Mouse (Mus musculus): Measurements from ENCODE around the gene Lsp1. TPM values are rescaled to one million over a fixed set of nuclear protein-coding genes. Genes with fewer than 3 reads are reported as not detected.

Gene Lsp1
- 26.2 TPM for polyA plus RNA-seq (2015; fragmentation: Illumina TruSeq; extraction: RNeasy Lipid Tissue Mini Kit (QIAGEN cat#74804); ENCODE audit: insufficient read depth, low read depth, low replicate concordance)

GRCm38 (mm10) chr7:142460636-142461077, at the start of gene Lsp1:
Gene Lsp1, plus strand, starts transcription at chr7:142460809.

GRCm38 (mm10) chr7:142434137-142434865, 26.3 kb upstream of the Lsp1 start, which contains the start of gene Syt8:
Gene Syt8, plus strand, starts transcription at chr7:142434850.

DNA sequence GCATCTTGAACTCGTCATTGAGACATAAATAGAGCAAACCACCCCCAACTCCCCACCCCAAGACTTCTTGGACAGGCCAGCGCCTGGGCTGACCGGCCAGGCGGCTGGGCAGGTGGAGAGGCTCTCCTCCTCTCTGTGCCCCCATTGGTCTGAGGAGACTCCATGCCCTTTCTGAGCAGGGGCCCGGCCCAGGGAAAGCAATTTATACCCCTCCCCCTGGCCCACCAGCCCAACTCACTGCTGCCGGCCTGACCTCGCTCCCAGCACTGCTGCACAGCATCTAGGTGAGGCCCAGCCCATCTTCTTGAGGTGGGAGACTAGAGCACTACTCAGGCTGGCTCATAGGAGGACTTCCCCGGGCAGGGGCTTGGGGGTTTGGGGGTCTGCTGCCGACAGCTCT, 19.0 kb upstream of the Lsp1 start, which contains the start of gene Tnni2:
Tnni2 (plus strand) TSS at position 224 of the 400 bp plus-strand sequence.

GRCm38 (mm10) chr7:142498575-142498974, 38.0 kb downstream of the Lsp1 start, which contains the start of gene Tnnt3:
Gene Tnnt3, plus strand, starts transcription at chr7:142498836.

GRCm38 (mm10) chr7:142532671-142533058, 72.1 kb downstream of the Lsp1 start, which contains the start of gene Mrpl23:
Gene Mrpl23, plus strand, starts transcription at chr7:142532686.

Other genes with a start within 250 kb of the Lsp1 start
- not detected for gene Gm7579, start 248.9 kb upstream of the Lsp1 start, polyA plus RNA-seq (2015; fragmentation: Illumina TruSeq; extraction: RNeasy Lipid Tissue Mini Kit (QIAGEN cat#74804); ENCODE audit: insufficient read depth, low read depth, low replicate concordance)
- gene Krtap5-5, start 230.8 kb upstream of the Lsp1 start, polyA plus RNA-seq (2015; fragmentation: Illumina TruSeq; extraction: RNeasy Lipid Tissue Mini Kit (QIAGEN cat#74804); ENCODE audit: insufficient read depth, low read depth, low replicate concordance) = not detected
- not detected for gene Gm40460, start 219.7 kb upstream of the Lsp1 start, polyA plus RNA-seq (2015; fragmentation: Illumina TruSeq; extraction: RNeasy Lipid Tissue Mini Kit (QIAGEN cat#74804); ENCODE audit: insufficient read depth, low read depth, low replicate concordance)
- gene Gm2431, start 202.5 kb upstream of the Lsp1 start, polyA plus RNA-seq (2015; fragmentation: Illumina TruSeq; extraction: RNeasy Lipid Tissue Mini Kit (QIAGEN cat#74804); ENCODE audit: insufficient read depth, low read depth, low replicate concordance) = not detected
- not detected for gene Gm4559, start 186.4 kb upstream of the Lsp1 start, polyA plus RNA-seq (2015; fragmentation: Illumina TruSeq; extraction: RNeasy Lipid Tissue Mini Kit (QIAGEN cat#74804); ENCODE audit: insufficient read depth, low read depth, low replicate concordance)
- gene Krtap5-1, start 163.7 kb upstream of the Lsp1 start, polyA plus RNA-seq (2015; fragmentation: Illumina TruSeq; extraction: RNeasy Lipid Tissue Mini Kit (QIAGEN cat#74804); ENCODE audit: insufficient read depth, low read depth, low replicate concordance) = not detected
- not detected for gene Krtap5-4, start 157.3 kb upstream of the Lsp1 start, polyA plus RNA-seq (2015; fragmentation: Illumina TruSeq; extraction: RNeasy Lipid Tissue Mini Kit (QIAGEN cat#74804); ENCODE audit: insufficient read depth, low read depth, low replicate concordance)
- gene Ifitm10, start 87.1 kb upstream of the Lsp1 start, polyA plus RNA-seq (2015; fragmentation: Illumina TruSeq; extraction: RNeasy Lipid Tissue Mini Kit (QIAGEN cat#74804); ENCODE audit: insufficient read depth, low read depth, low replicate concordance) = not detected
- not detected for gene Gm49369, start 78.1 kb upstream of the Lsp1 start, polyA plus RNA-seq (2015; fragmentation: Illumina TruSeq; extraction: RNeasy Lipid Tissue Mini Kit (QIAGEN cat#74804); ENCODE audit: insufficient read depth, low read depth, low replicate concordance)
- gene Ctsd, start 72.8 kb upstream of the Lsp1 start, polyA plus RNA-seq (2015; fragmentation: Illumina TruSeq; extraction: RNeasy Lipid Tissue Mini Kit (QIAGEN cat#74804); ENCODE audit: insufficient read depth, low read depth, low replicate concordance) = 108 TPM
- gene Syt8, start 26.0 kb upstream of the Lsp1 start, polyA plus RNA-seq (2015; fragmentation: Illumina TruSeq; extraction: RNeasy Lipid Tissue Mini Kit (QIAGEN cat#74804); ENCODE audit: insufficient read depth, low read depth, low replicate concordance) = not detected
- gene Tnni2, start 19.0 kb upstream of the Lsp1 start, polyA plus RNA-seq (2015; fragmentation: Illumina TruSeq; extraction: RNeasy Lipid Tissue Mini Kit (QIAGEN cat#74804); ENCODE audit: insufficient read depth, low read depth, low replicate concordance) = not detected
- gene Tnnt3, start 38.0 kb downstream of the Lsp1 start, polyA plus RNA-seq (2015; fragmentation: Illumina TruSeq; extraction: RNeasy Lipid Tissue Mini Kit (QIAGEN cat#74804); ENCODE audit: insufficient read depth, low read depth, low replicate concordance) = not detected
- gene Mrpl23, start 71.9 kb downstream of the Lsp1 start, polyA plus RNA-seq (2015; fragmentation: Illumina TruSeq; extraction: RNeasy Lipid Tissue Mini Kit (QIAGEN cat#74804); ENCODE audit: insufficient read depth, low read depth, low replicate concordance) = 17.2 TPM
- gene Igf2, start 206.0 kb downstream of the Lsp1 start, polyA plus RNA-seq (2015; fragmentation: Illumina TruSeq; extraction: RNeasy Lipid Tissue Mini Kit (QIAGEN cat#74804); ENCODE audit: insufficient read depth, low read depth, low replicate concordance) = 11.9 TPM
- not detected for gene Gm49394, start 209.1 kb downstream of the Lsp1 start, polyA plus RNA-seq (2015; fragmentation: Illumina TruSeq; extraction: RNeasy Lipid Tissue Mini Kit (QIAGEN cat#74804); ENCODE audit: insufficient read depth, low read depth, low replicate concordance)